Mouse (Mus musculus): ENCODE measurements around the gene Ffar1.

Ffar1 gene

GRCm38 (mm10) chr7:30861464-30861863 lies at the start of gene Ffar1:
Gene Ffar1, minus strand, starts transcription at chr7:30861564.
- DNase-seq (ENCODE audit: low spot score in 2 of 2): no peak

- DNase-seq (ENCODE audit: low spot score in 2 of 2): no peak
Observed at GRCm38 (mm10) chr7:30909773-30910172, 48.4 kb upstream of the Ffar1 start.

GRCm38 (mm10) chr7:30908992-30909431 lies 47.6 kb upstream of the Ffar1 start:
- DNase-seq (ENCODE audit: low spot score in 2 of 2): no peak

- DNase-seq (ENCODE audit: low spot score in 2 of 2): no peak
Observed at GRCm38 (mm10) chr7:30908277-30908991, 47.1 kb upstream of the Ffar1 start.

- DNase-seq (ENCODE audit: low spot score in 2 of 2): no peak
Observed at GRCm38 (mm10) chr7:30904042-30904441, 42.7 kb upstream of the Ffar1 start.

GRCm38 (mm10) chr7:30895217-30895616 lies 33.9 kb upstream of the Ffar1 start:
- DNase-seq (ENCODE audit: low spot score in 2 of 2): no peak

GRCm38 (mm10) chr7:30892515-30892914 lies 31.2 kb upstream of the Ffar1 start:
- DNase-seq (ENCODE audit: low spot score in 2 of 2): no peak

GRCm38 (mm10) chr7:30891746-30892145 lies 30.4 kb upstream of the Ffar1 start:
- DNase-seq (ENCODE audit: low spot score in 2 of 2): no peak

- DNase-seq (ENCODE audit: low spot score in 2 of 2): no peak
Observed at GRCm38 (mm10) chr7:30890681-30891080, 29.3 kb upstream of the Ffar1 start.

- DNase-seq (ENCODE audit: low spot score in 2 of 2): no peak
Observed at GRCm38 (mm10) chr7:30888786-30889185, 27.4 kb upstream of the Ffar1 start.

- no peak for DNase-seq (ENCODE audit: low spot score in 2 of 2)
Observed at GRCm38 (mm10) chr7:30887568-30888188, 26.3 kb upstream of the Ffar1 start.

GRCm38 (mm10) chr7:30886852-30887251 lies 25.5 kb upstream of the Ffar1 start:
- DNase-seq (ENCODE audit: low spot score in 2 of 2): no peak

- no peak for DNase-seq (ENCODE audit: low spot score in 2 of 2)
Observed at GRCm38 (mm10) chr7:30884047-30884446, 22.7 kb upstream of the Ffar1 start.

- no peak for DNase-seq (ENCODE audit: low spot score in 2 of 2)
Observed at GRCm38 (mm10) chr7:30881367-30881766, 20.0 kb upstream of the Ffar1 start.

- no peak for DNase-seq (ENCODE audit: low spot score in 2 of 2)
Observed at GRCm38 (mm10) chr7:30880176-30880575, 18.8 kb upstream of the Ffar1 start, which contains the start of gene Cd22. Gene Cd22, minus strand, starts transcription at chr7:30880342.

GRCm38 (mm10) chr7:30878950-30879349 lies 17.6 kb upstream of the Ffar1 start:
- DNase-seq (ENCODE audit: low spot score in 2 of 2): no peak

- peak; percentile 9 to 66 for DNase-seq (ENCODE audit: low spot score in 2 of 2)
Observed at GRCm38 (mm10) chr7:30873083-30873482, 11.7 kb upstream of the Ffar1 start.

- no peak for DNase-seq (ENCODE audit: low spot score in 2 of 2)
Observed at GRCm38 (mm10) chr7:30863386-30863785, 2.0 kb upstream of the Ffar1 start.

- peak; percentile 35 to 47 for DNase-seq (ENCODE audit: low spot score in 2 of 2)
Observed at GRCm38 (mm10) chr7:30859635-30860402, 1.5 kb downstream of the Ffar1 start.

GRCm38 (mm10) chr7:30859290-30859634 lies 2.1 kb downstream of the Ffar1 start:
- peak; percentile 57 to 74 for DNase-seq (ENCODE audit: low spot score in 2 of 2)

GRCm38 (mm10) chr7:30857746-30858145 lies 3.6 kb downstream of the Ffar1 start:
- DNase-seq (ENCODE audit: low spot score in 2 of 2): no peak

GRCm38 (mm10) chr7:30856078-30856477 lies 5.3 kb downstream of the Ffar1 start, which contains the start of gene Ffar3:
Gene Ffar3, minus strand, starts transcription at chr7:30856178.
- no peak for DNase-seq (ENCODE audit: low spot score in 2 of 2)

GRCm38 (mm10) chr7:30851421-30851820 lies 9.9 kb downstream of the Ffar1 start:
- no peak for DNase-seq (ENCODE audit: low spot score in 2 of 2)
